Mouse (Mus musculus) hindbrain, embryonic 15.5 days (tissue): Measurements from ENCODE around the gene Nrsn2. TPM values are rescaled to one million over a fixed set of nuclear protein-coding genes. Genes with fewer than 3 reads are reported as not detected.
A peak's percentile ranks its signal among the peaks of the same experiment; 100 is the strongest.

Experiments
- ATAC-seq: fragments of 200-750 bp; cut with Nextera tagmentation; 2 replicates; pipeline ENCODE4 v1.8.0; 2017; ENCODE audit warnings: low read depth, moderate number of reproducible peaks, moderate TSS enrichment; ENCODE audit not compliant: low FRiP score
- H3K27ac ChIP-seq: fragments of 300-500 bp; sonication (generic); replicated peaks from 2 replicates; pipeline ENCODE4 v1.5.1; 2015; ENCODE audit warnings: mild to moderate bottlenecking, inconsistent platforms
- H3K27me3 ChIP-seq: fragments of 300-500 bp; sonication (generic); 2 replicates; pipeline ENCODE4 v1.6.1; 2015; ENCODE audit warnings: control low read depth, inconsistent platforms
- H3K36me3 ChIP-seq: fragments of 300-500 bp; sonication (generic); 2 replicates; pipeline ENCODE4 v1.6.1; 2015; ENCODE audit warnings: control low read depth, inconsistent platforms
- H3K4me1 ChIP-seq: fragments of 300-500 bp; sonication (generic); replicated peaks from 2 replicates; pipeline ENCODE4 v1.6.1; 2015; ENCODE audit warnings: control low read depth, inconsistent platforms
- H3K4me2 ChIP-seq: fragments of 300-500 bp; sonication (generic); 2 replicates; pipeline ENCODE4 v1.6.1; 2015; ENCODE audit warnings: moderate library complexity, mild to moderate bottlenecking, inconsistent platforms
- H3K4me3 ChIP-seq: fragments of 300-500 bp; sonication (generic); 2 replicates; pipeline ENCODE4 v1.5.1; 2015; ENCODE audit warnings: mild to moderate bottlenecking, inconsistent platforms
- H3K9ac ChIP-seq: fragments of 300-500 bp; sonication (generic); 2 replicates; pipeline ENCODE4 v1.6.1; 2015; ENCODE audit warnings: inconsistent platforms
- H3K9me3 ChIP-seq: fragments of 300-500 bp; sonication (generic); 2 replicates; pipeline ENCODE4 v1.6.1; 2016; ENCODE audit warnings: control low read depth, inconsistent platforms
- WGBS: fragments of 180-500 bp; shearing (Covaris S2); methylation state at CpG from one replicate; pipeline ENCODE4 v1.1.7; 2015; 5-methylcytosine and 5-hydroxymethylcytosine counted together
- polyA plus RNA-seq: library from polyadenylated mRNA; unstranded; fragments of >200 nt; fragmentation: Nextera tagmentation; extraction: Ambion mirVana; gene quantifications from 2 replicates; pipeline ENCODE4 v1.2.1, GENCODE M21; 2015

Gene Nrsn2
- polyA plus RNA-seq, 1 experiment from 2014 or later, result 60.3 TPM

- peak overlapping the region; percentile 75 for H3K4me3 ChIP-seq
- no peaks in the 10 kb centered on the region for H3K36me3 ChIP-seq
- 1% methylated on average over 13 of the region's 13 CpGs for WGBS
- peak overlapping the region; percentile 94 for H3K4me2 ChIP-seq
- peak overlapping the region; percentile 100 for H3K27ac ChIP-seq
- no peaks in the 10 kb centered on the region for H3K9me3 ChIP-seq
- H3K4me1 ChIP-seq, result peaks cover 34% of the 10 kb centered on the region
- ATAC-seq, result 0 out of 2 replicates have a peak, but pooled peaks have one; percentile 0
- no peaks in the 10 kb centered on the region for H3K27me3 ChIP-seq
- H3K9ac ChIP-seq, result peak overlapping the region; percentile 86
Observed at GRCm38 (mm10) chr2:152399122-152399542, 22.7 kb upstream of the Nrsn2 start.

GRCm38 (mm10) chr2:152398691-152399090 lies 22.3 kb upstream of the Nrsn2 start:
- Histone ChIP-seq H3K4me1 (peaks cover 38% of the 10 kb centered on the region), H3K27me3 (no peaks in the 10 kb centered on the region), H3K9ac (peak overlapping the region; percentile 86), H3K9me3 (no peaks in the 10 kb centered on the region), H3K4me3 (peak overlapping the region; percentile 75), H3K4me2 (peak overlapping the region; percentile 94), H3K36me3 (no peaks in the 10 kb centered on the region), H3K27ac (peak overlapping the region; percentile 100)
- WGBS, result 0% methylated on average over 38 of the region's 38 CpGs
- ATAC-seq, result peak; percentile 79

GRCm38 (mm10) chr2:152397680-152398435 lies 21.4 kb upstream of the Nrsn2 start, which contains the start of gene Sox12:
Gene Sox12, minus strand, starts transcription at chr2:152398063.
- H3K27ac ChIP-seq, result peak within 1 kb of the TSS; percentile 100
- H3K9ac ChIP-seq, result peak within 1 kb of the TSS; percentile 86
- WGBS, result under 1% methylated on average over 89 of the region's 104 CpGs
- peak within 1 kb of the TSS; percentile 75 for H3K4me3 ChIP-seq
- H3K4me2 ChIP-seq, result peak within 1 kb of the TSS; percentile 94
- ATAC-seq, result peak; percentile 68
- no peaks in the 10 kb centered on the region for H3K9me3 ChIP-seq
- H3K4me1 ChIP-seq, result peaks cover 44% of the 10 kb centered on the region
- H3K27me3 ChIP-seq, result no peaks in the 10 kb centered on the region
- H3K36me3 ChIP-seq, result no peaks in the 10 kb centered on the region

GRCm38 (mm10) chr2:152397004-152397589 lies 20.7 kb upstream of the Nrsn2 start:
- Histone ChIP-seq H3K27me3 (no peaks in the 10 kb centered on the region), H3K27ac (peak overlapping the region; percentile 100), H3K36me3 (no peaks in the 10 kb centered on the region), H3K9ac (peak overlapping the region; percentile 86), H3K4me1 (peaks cover 44% of the 10 kb centered on the region), H3K4me2 (peak overlapping the region; percentile 94), H3K4me3 (peak overlapping the region; percentile 75), H3K9me3 (no peaks in the 10 kb centered on the region)
- peak; percentile 4; the same call in 1 of the 2 replicates for ATAC-seq
- under 1% methylated on average over 59 of the region's 77 CpGs for WGBS

- Histone ChIP-seq H3K27ac (peak overlapping the region; percentile 100), H3K9ac (peak overlapping the region; percentile 86), H3K4me1 (peaks cover 44% of the 10 kb centered on the region), H3K4me3 (peak overlapping the region; percentile 75), H3K9me3 (no peaks in the 10 kb centered on the region), H3K4me2 (peak overlapping the region; percentile 94), H3K27me3 (no peaks in the 10 kb centered on the region), H3K36me3 (no peaks in the 10 kb centered on the region)
- peak; percentile 74 for ATAC-seq
- WGBS, result under 1% methylated on average over 43 of the region's 46 CpGs
Observed at GRCm38 (mm10) chr2:152396110-152397003, 19.9 kb upstream of the Nrsn2 start.

GRCm38 (mm10) chr2:152395271-152395920 lies 19.0 kb upstream of the Nrsn2 start:
- peak overlapping the region; percentile 100 for H3K27ac ChIP-seq
- H3K4me2 ChIP-seq, result peak overlapping the region; percentile 94
- H3K4me3 ChIP-seq, result peak overlapping the region; percentile 75
- no peak for ATAC-seq
- H3K36me3 ChIP-seq, result no peaks in the 10 kb centered on the region
- peaks cover 41% of the 10 kb centered on the region for H3K4me1 ChIP-seq
- no peaks in the 10 kb centered on the region for H3K27me3 ChIP-seq
- H3K9me3 ChIP-seq, result no peaks in the 10 kb centered on the region
- 27% methylated on average over 13 of the region's 13 CpGs for WGBS
- peak overlapping the region; percentile 86 for H3K9ac ChIP-seq

GRCm38 (mm10) chr2:152393225-152394017 lies 17.0 kb upstream of the Nrsn2 start:
- H3K4me3 ChIP-seq, result peak overlapping the region; percentile 75; the same call in 1 of the 2 replicates
- ATAC-seq, result no peak
- H3K27ac ChIP-seq, result no peak overlapping the region

GRCm38 (mm10) chr2:152392786-152393185 lies 16.3 kb upstream of the Nrsn2 start:
- no peaks in the 10 kb centered on the region for H3K27me3 ChIP-seq
- WGBS, result 15% methylated on average over 3 of the region's 3 CpGs
- no peaks in the 10 kb centered on the region for H3K9me3 ChIP-seq
- no peak overlapping the region for H3K4me2 ChIP-seq
- H3K4me1 ChIP-seq, result peaks cover 27% of the 10 kb centered on the region
- no peak overlapping the region for H3K27ac ChIP-seq
- no peak overlapping the region for H3K4me3 ChIP-seq
- H3K36me3 ChIP-seq, result no peaks in the 10 kb centered on the region
- ATAC-seq, result no peak
- H3K9ac ChIP-seq, result no peak overlapping the region

More at GRCm38 (mm10) chr2:152393225-152394017, 17.0 kb upstream of the Nrsn2 start:
- Histone ChIP-seq H3K36me3 (no peaks in the 10 kb centered on the region), H3K9ac (no peak overlapping the region), H3K9me3 (no peaks in the 10 kb centered on the region), H3K4me2 (peak overlapping the region; percentile 94), H3K4me1 (peaks cover 27% of the 10 kb centered on the region), H3K27me3 (no peaks in the 10 kb centered on the region)
- WGBS, result 59% methylated on average over 9 of the region's 9 CpGs

- Histone ChIP-seq H3K4me1 (no peaks in the 10 kb centered on the region), H3K9ac (no peak overlapping the region), H3K9me3 (no peaks in the 10 kb centered on the region), H3K27ac (no peak overlapping the region), H3K4me2 (no peak overlapping the region), H3K27me3 (no peaks in the 10 kb centered on the region), H3K36me3 (no peaks in the 10 kb centered on the region), H3K4me3 (no peak overlapping the region)
- WGBS, result 82% methylated on average over 4 of the region's 4 CpGs
- ATAC-seq, result no peak
Observed at GRCm38 (mm10) chr2:152384191-152384590, 7.8 kb upstream of the Nrsn2 start.

- no peaks in the 10 kb centered on the region for H3K36me3 ChIP-seq
- H3K9ac ChIP-seq, result peak overlapping the region; percentile 51
- H3K27me3 ChIP-seq, result no peaks in the 10 kb centered on the region
- WGBS, result 2% methylated on average over 21 of the region's 21 CpGs
- peaks cover 26% of the 10 kb centered on the region for H3K4me1 ChIP-seq
- peak overlapping the region; percentile 92 for H3K27ac ChIP-seq
- peak; percentile 88 for ATAC-seq
- H3K4me2 ChIP-seq, result peak overlapping the region; percentile 64
- H3K9me3 ChIP-seq, result no peaks in the 10 kb centered on the region
- peak overlapping the region; percentile 42 for H3K4me3 ChIP-seq
Observed at GRCm38 (mm10) chr2:152375652-152376344, 640 bp downstream of the Nrsn2 start.
